Mouse (Mus musculus): ENCODE measurements around the gene Fbxl8. TPM values are rescaled to one million over a fixed set of nuclear protein-coding genes. Genes with fewer than 3 reads are reported as not detected.
A peak's percentile ranks its signal among the peaks of the same experiment; 100 is the strongest.

Fbxl8 gene
- polyA plus RNA-seq, 1 experiment from 2014 or later, result 0.53 TPM

DNA sequence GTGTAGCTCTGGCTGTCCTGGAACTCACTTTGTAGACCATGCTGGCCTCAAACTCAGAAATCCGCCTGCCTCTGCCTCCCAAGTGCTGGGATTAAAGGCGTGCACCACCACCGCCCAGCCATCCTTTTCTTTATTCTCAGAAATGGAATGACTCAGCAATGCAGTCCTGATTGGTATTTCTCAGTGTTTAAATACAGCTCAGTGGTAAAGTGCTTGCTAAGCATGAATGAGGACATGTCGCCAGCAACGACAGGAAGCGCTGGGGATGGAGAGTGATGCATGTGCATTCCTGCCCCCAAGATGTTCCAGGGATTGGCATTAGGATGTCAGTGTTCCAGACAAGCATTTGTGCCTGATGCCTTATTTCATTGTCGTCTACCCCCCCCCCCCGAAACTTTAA lies 38.9 kb downstream of the Fbxl8 start:
- Histone ChIP-seq H3K9ac (ENCODE audit: low read length) (no peak overlapping the region), H3K4me3 (ENCODE audit: low read depth, low read length) (no peak overlapping the region), H3K36me3 (ENCODE audit: control insufficient read depth, insufficient read depth, low read length) (peaks cover 21% of the 10 kb centered on the region), H3K9me3 (ENCODE audit: control insufficient read depth, low read length) (no peaks in the 10 kb centered on the region), H3K27me3 (ENCODE audit: control insufficient read depth, insufficient read depth, low read length) (no peaks in the 10 kb centered on the region), H3K27ac (ENCODE audit: low read depth, low read length) (no peak overlapping the region), H3K4me1 (replicated peaks; ENCODE audit: control insufficient read depth, insufficient read depth, low read length) (peaks cover 13% of the 10 kb centered on the region), H3K4me2 (ENCODE audit: low read depth, low read length, severe bottlenecking) (no peak overlapping the region)
- 88% methylated on average over 8 of the region's 8 CpGs for WGBS
- ATAC-seq (replicated peaks; ENCODE audit: low FRiP score) (no peak), DNase-seq (ENCODE audit: low spot score) (no peak)

DNA sequence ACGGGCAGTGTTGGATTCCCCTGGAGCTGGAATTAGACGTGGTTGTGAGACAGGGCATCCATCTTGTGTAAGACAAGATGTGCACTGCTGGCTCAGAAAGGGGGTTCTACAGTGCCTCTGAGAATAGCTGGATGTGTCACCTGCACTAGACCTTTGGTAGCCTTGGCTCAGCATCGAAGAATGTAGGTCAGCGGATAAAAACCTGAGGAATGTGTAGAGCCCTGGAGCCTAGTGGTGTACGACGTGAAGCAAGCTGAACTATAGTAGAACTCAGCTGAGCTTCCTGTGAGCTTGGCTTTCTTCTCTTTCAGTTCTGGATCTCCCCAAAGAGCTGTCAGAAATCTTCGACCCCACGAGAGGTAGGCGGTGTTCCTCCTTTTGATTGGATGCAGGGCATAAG lies 39.4 kb downstream of the Fbxl8 start:
- no peak for DNase-seq (ENCODE audit: low spot score)
- peaks cover 21% of the 10 kb centered on the region for H3K36me3 ChIP-seq (ENCODE audit: control insufficient read depth, insufficient read depth, low read length)
- 85% methylated on average over 9 of the region's 9 CpGs for WGBS

DNA sequence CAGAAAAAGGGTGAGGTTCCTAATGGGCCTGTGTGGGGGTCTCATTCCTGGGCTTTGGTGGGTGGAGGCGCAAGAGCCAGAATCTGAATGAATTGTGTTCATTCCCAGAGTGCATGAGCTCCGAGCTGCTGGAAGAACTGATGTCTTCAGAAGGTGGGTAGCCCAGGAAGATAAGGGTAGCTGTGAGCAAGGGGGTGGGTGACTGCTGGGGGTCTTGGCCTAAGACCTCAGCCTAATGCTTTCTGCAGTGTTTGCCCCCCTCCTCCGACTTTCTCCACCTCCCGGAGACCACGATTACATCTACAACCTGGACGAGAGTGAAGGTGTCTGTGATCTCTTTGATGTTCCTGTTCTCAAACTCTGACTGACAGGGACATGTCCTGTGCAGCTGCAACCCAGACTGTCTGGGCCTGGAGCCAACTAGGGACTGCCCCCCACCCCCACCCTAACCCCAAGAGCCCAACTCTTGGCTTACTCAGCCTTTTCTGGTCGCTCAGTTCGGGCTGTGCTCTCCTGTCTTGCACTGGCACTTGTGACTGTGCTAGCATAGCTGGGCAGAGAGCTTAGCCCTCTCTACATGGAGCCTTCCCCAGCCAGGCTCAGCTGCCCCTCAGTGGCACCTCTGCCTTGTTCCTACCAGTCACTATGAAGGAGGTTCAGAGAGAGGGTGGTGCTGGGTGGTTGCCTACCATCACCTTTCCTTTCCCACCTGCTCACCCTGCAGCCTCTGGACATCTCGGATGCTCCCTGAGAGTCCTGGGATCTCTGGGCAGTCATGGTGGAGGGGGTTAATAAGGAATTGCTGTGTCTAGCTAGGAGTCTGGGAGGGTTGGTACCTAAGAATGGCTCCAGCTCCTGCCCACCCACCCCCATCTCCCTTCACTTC lies 40.1 kb downstream of the Fbxl8 start:
- peaks cover 21% of the 10 kb centered on the region for H3K36me3 ChIP-seq (ENCODE audit: control insufficient read depth, insufficient read depth, low read length)
- ATAC-seq (replicated peaks; ENCODE audit: low FRiP score), result no peak
- no peak overlapping the region for H3K27ac ChIP-seq (ENCODE audit: low read depth, low read length)
- no peaks in the 10 kb centered on the region for H3K27me3 ChIP-seq (ENCODE audit: control insufficient read depth, insufficient read depth, low read length)
- H3K9ac ChIP-seq (ENCODE audit: low read length), result no peak overlapping the region
- H3K4me2 ChIP-seq (ENCODE audit: low read depth, low read length, severe bottlenecking), result no peak overlapping the region
- 83% methylated on average over 9 of the region's 9 CpGs for WGBS
- no peak overlapping the region for H3K4me3 ChIP-seq (ENCODE audit: low read depth, low read length)
- peaks cover 5% of the 10 kb centered on the region for H3K4me1 ChIP-seq (replicated peaks; ENCODE audit: control insufficient read depth, insufficient read depth, low read length)
- DNase-seq (ENCODE audit: low spot score), result peak; percentile 52
- no peaks in the 10 kb centered on the region for H3K9me3 ChIP-seq (ENCODE audit: control insufficient read depth, low read length)

More for the DNA sequence above, 39.4 kb downstream of the Fbxl8 start:
- H3K4me3 ChIP-seq (ENCODE audit: low read depth, low read length), result no peak overlapping the region
- H3K9me3 ChIP-seq (ENCODE audit: control insufficient read depth, low read length), result no peaks in the 10 kb centered on the region
- no peak overlapping the region for H3K9ac ChIP-seq (ENCODE audit: low read length)
- no peaks in the 10 kb centered on the region for H3K27me3 ChIP-seq (ENCODE audit: control insufficient read depth, insufficient read depth, low read length)
- H3K27ac ChIP-seq (ENCODE audit: low read depth, low read length), result no peak overlapping the region
- no peak for ATAC-seq (replicated peaks; ENCODE audit: low FRiP score)
- peaks cover 8% of the 10 kb centered on the region for H3K4me1 ChIP-seq (replicated peaks; ENCODE audit: control insufficient read depth, insufficient read depth, low read length)
- H3K4me2 ChIP-seq (ENCODE audit: low read depth, low read length, severe bottlenecking), result no peak overlapping the region

DNA sequence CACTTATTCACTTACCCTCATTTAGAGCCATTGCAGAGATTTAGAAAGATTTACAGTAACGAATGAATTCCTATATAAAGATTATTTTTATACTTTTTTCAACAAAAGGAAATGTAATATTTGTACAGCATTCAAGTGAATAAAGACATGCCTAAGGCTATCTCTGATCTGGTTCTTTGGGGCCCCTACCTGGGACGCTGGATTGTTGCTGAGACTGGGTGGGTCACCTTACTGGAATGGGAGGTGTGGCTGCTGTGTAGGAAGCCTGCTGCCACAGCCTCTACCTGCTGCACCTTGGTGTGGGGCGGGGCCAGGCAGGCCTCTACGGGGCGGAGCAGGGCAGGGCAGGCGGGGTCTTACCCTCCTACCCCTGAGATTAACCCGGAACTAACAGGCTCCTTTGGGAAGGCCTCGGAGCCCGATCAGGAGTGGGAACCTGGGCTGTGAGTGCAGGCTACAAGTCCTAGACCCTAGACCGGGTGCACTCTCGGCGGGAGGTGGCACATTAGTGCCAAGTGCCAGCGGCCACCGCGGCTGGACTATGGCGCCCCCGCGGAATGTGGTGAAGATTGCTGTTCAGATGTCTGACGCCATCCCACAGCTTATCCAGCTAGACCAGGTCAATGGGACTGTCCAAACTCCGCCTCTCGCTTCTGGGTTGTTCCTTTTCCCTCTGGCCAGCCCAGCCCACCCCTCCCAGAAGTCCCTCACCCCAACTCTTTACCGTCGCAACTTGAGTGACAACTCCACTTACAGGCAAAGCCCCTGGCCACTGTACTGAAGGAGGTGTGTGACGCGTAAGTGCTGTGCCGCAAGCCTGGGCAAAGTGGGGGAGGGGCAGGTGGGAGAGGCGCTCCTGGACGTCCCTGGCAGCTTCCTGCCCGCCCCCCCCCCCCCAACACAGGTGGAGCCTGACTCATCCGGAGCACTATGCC lies 41.0 kb downstream of the Fbxl8 start, which contains the start of gene Elmo3:
Gene Elmo3 (plus strand): TSS at position 391 of the 935 bp plus-strand sequence.
- H3K4me3 ChIP-seq (ENCODE audit: low read depth, low read length), result no peak within 1 kb of the TSS
- no peaks in the 10 kb centered on the region for H3K27me3 ChIP-seq (ENCODE audit: control insufficient read depth, insufficient read depth, low read length)
- H3K4me1 ChIP-seq (replicated peaks; ENCODE audit: control insufficient read depth, insufficient read depth, low read length), result peaks cover 5% of the 10 kb centered on the region
- H3K9me3 ChIP-seq (ENCODE audit: control insufficient read depth, low read length), result no peaks in the 10 kb centered on the region
- H3K9ac ChIP-seq (ENCODE audit: low read length), result peak within 1 kb of the TSS; percentile 39; the same call in 1 of the 2 replicates
- DNase-seq (ENCODE audit: low spot score) (peak; percentile 69), ATAC-seq (replicated peaks; ENCODE audit: low FRiP score) (peak; percentile 60)
- H3K27ac ChIP-seq (ENCODE audit: low read depth, low read length), result no peak within 1 kb of the TSS
- H3K4me2 ChIP-seq (ENCODE audit: low read depth, low read length, severe bottlenecking), result peak within 1 kb of the TSS; percentile 33
- 7% methylated on average over 28 of the region's 30 CpGs for WGBS
- peaks cover 17% of the 10 kb centered on the region for H3K36me3 ChIP-seq (ENCODE audit: control insufficient read depth, insufficient read depth, low read length)

DNA sequence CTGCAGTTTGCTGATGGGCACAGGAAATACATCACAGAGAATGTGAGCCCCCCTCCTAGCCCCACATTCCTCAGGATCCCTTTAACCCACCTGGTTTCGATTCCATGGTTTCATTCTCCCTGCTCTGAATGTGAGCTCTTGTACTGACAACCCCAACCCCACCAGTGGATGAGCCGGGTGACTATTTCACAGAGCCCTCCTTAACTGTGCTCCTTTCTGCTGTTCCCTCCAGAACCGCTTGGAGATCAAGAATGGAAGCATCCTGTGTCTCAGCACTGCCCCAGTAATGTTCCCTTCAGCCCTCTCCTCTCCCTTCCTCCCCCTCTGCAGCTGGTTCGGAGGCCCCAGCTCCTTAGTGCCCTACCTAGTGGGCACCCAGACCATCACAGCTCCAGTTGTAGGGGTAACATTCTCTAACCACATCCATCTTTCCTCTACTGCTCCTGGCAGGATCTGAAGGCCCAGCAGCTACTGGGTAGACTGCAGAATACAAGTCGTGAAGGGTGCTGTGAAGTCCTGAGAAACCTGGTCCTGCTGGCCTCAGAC lies 41.8 kb downstream of the Fbxl8 start:
- Histone ChIP-seq H3K9me3 (ENCODE audit: control insufficient read depth, low read length) (no peaks in the 10 kb centered on the region), H3K27me3 (ENCODE audit: control insufficient read depth, insufficient read depth, low read length) (no peaks in the 10 kb centered on the region), H3K9ac (ENCODE audit: low read length) (no peak overlapping the region), H3K27ac (ENCODE audit: low read depth, low read length) (no peak overlapping the region), H3K4me2 (ENCODE audit: low read depth, low read length, severe bottlenecking) (peak overlapping the region; percentile 33; the same call in 1 of the 2 replicates), H3K4me3 (ENCODE audit: low read depth, low read length) (no peak overlapping the region), H3K4me1 (replicated peaks; ENCODE audit: control insufficient read depth, insufficient read depth, low read length) (peaks cover 5% of the 10 kb centered on the region), H3K36me3 (ENCODE audit: control insufficient read depth, insufficient read depth, low read length) (peaks cover 12% of the 10 kb centered on the region)
- WGBS, result 60% methylated on average over 5 of the region's 5 CpGs
- ATAC-seq (replicated peaks; ENCODE audit: low FRiP score) (peak; percentile 16; the same call in 1 of the 2 replicates), DNase-seq (ENCODE audit: low spot score) (no peak)

DNA sequence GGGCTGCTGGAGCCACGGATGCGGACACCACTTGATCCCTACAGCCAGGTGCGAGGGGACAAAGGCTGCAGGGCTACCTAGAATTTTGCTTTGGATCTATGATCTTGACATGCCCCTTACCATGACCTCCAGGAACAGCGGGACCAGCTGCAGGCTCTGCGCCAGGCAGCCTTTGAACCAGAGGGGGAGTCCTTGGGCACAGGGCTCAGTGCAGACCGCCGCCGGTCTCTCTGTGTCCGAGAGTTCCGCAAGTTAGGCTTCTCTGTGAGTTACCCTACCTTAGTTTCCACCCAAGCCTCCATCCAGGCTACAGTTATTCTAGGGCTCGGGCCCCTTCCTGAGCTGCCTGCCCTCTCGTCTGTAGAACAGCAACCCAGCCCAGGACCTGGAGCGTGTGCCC lies 43.2 kb downstream of the Fbxl8 start:
- Histone ChIP-seq H3K27me3 (ENCODE audit: control insufficient read depth, insufficient read depth, low read length) (no peaks in the 10 kb centered on the region), H3K4me1 (replicated peaks; ENCODE audit: control insufficient read depth, insufficient read depth, low read length) (peaks cover 5% of the 10 kb centered on the region), H3K9ac (ENCODE audit: low read length) (no peak overlapping the region), H3K36me3 (ENCODE audit: control insufficient read depth, insufficient read depth, low read length) (peaks cover 5% of the 10 kb centered on the region), H3K27ac (ENCODE audit: low read depth, low read length) (no peak overlapping the region), H3K4me2 (ENCODE audit: low read depth, low read length, severe bottlenecking) (no peak overlapping the region), H3K9me3 (ENCODE audit: control insufficient read depth, low read length) (no peaks in the 10 kb centered on the region), H3K4me3 (ENCODE audit: low read depth, low read length) (no peak overlapping the region)
- ATAC-seq (replicated peaks; ENCODE audit: low FRiP score), result no peak
- DNase-seq (ENCODE audit: low spot score), result no peak
- 94% methylated on average over 13 of the region's 13 CpGs for WGBS

DNA sequence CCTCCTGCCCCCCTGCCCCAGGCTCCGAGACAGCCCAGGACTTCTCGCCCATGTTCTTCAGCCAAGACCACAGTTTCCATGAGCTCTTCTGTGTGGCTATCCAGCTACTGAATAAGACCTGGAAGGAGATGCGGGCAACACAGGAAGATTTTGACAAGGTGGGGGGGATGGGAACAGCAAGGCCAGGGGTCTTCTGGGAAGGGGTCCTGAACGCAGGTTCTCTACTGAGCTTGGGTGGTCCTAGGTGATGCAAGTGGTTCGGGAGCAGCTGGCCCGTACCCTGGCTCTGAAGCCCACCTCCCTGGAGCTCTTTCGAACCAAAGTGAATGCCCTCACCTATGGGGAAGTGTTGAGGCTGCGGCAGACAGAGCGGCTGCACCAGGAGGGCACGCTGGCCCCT lies 44.0 kb downstream of the Fbxl8 start:
- Histone ChIP-seq H3K9ac (ENCODE audit: low read length) (no peak overlapping the region), H3K4me1 (replicated peaks; ENCODE audit: control insufficient read depth, insufficient read depth, low read length) (peaks cover 5% of the 10 kb centered on the region), H3K36me3 (ENCODE audit: control insufficient read depth, insufficient read depth, low read length) (peaks cover 5% of the 10 kb centered on the region), H3K4me2 (ENCODE audit: low read depth, low read length, severe bottlenecking) (no peak overlapping the region), H3K9me3 (ENCODE audit: control insufficient read depth, low read length) (no peaks in the 10 kb centered on the region), H3K27ac (ENCODE audit: low read depth, low read length) (no peak overlapping the region), H3K4me3 (ENCODE audit: low read depth, low read length) (no peak overlapping the region), H3K27me3 (ENCODE audit: control insufficient read depth, insufficient read depth, low read length) (no peaks in the 10 kb centered on the region)
- 96% methylated on average over 10 of the region's 10 CpGs for WGBS
- DNase-seq (ENCODE audit: low spot score), result no peak
- no peak for ATAC-seq (replicated peaks; ENCODE audit: low FRiP score)

DNA sequence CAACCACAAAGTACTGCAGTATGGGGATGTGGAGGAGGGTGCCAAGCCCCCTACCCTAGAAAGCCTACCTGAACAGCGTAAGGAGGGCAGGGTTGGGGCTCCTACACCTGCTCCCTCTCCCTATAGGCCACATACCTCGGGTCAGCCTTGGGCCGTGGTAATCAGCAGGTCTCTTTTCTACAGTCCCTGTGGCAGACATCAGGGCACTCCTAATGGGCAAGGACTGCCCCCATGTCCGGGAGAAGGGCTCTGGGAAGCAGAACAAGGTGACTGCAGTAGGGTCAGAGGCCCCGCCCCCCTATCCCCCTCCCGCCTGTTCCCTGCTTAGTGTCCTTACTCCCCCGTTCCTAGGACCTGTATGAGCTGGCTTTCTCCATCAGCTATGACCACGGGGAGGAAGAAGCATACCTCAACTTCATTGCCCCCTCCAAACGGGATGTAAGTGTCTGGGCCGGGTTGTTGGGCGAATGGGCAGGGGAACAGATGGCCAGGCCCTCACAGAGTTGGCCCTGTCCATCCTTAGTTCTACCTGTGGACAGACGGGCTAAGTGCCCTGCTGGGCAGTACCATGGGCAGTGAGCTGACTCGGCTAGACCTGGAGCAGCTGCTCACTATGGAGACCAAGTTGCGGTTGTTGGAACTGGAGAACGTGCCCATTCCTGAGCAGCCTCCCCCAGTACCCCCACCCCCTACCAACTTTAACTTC lies 44.8 kb downstream of the Fbxl8 start:
- H3K4me1 ChIP-seq (replicated peaks; ENCODE audit: control insufficient read depth, insufficient read depth, low read length), result peaks cover 5% of the 10 kb centered on the region
- DNase-seq (ENCODE audit: low spot score), result no peak
- H3K9ac ChIP-seq (ENCODE audit: low read length), result no peak overlapping the region
- ATAC-seq (replicated peaks; ENCODE audit: low FRiP score), result no peak
- H3K4me2 ChIP-seq (ENCODE audit: low read depth, low read length, severe bottlenecking), result no peak overlapping the region
- no peak overlapping the region for H3K4me3 ChIP-seq (ENCODE audit: low read depth, low read length)
- 77% methylated on average over 15 of the region's 15 CpGs for WGBS
- H3K9me3 ChIP-seq (ENCODE audit: control insufficient read depth, low read length), result no peaks in the 10 kb centered on the region
- no peaks in the 10 kb centered on the region for H3K27me3 ChIP-seq (ENCODE audit: control insufficient read depth, insufficient read depth, low read length)
- peaks cover 5% of the 10 kb centered on the region for H3K36me3 ChIP-seq (ENCODE audit: control insufficient read depth, insufficient read depth, low read length)
- H3K27ac ChIP-seq (ENCODE audit: low read depth, low read length), result no peak overlapping the region

Measured in forebrain, embryonic 11.5 days (tissue).